Mouse (Mus musculus): ENCODE results near the gene Lamp5.

The Lamp5 gene

DNA sequence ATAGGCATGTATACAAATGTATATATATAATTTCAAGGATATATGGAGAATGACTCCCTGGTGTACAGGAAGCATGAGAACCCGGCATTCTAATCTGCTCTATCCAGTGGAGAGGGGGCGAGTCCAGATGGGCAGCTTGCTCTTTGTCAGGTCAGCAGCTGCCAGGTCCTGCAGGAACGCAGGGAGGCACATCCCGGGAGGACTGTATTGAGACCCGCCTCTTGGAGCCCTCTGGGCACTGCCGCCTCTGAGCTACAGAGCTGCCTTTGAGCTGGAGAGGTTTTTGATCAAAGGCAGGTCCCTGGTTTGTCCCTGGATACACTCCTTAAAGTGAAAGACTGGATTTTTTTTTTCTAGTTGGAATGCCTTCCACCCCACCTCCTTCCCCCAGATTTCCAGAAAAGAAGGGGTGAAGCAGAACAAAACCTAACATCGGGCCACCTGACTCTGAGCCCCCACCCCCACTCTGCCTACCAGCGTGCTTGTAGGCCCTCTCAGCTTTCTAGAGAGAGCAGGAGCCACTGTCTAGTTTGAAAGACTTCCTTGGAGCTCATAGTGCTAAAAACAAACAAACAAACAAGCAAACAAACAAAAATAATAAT is at the start of gene Lamp5:
TSS of gene Lamp5 (plus strand) at position 552 of the 602 bp plus-strand sequence.
- DNase-seq: no peak

DNA sequence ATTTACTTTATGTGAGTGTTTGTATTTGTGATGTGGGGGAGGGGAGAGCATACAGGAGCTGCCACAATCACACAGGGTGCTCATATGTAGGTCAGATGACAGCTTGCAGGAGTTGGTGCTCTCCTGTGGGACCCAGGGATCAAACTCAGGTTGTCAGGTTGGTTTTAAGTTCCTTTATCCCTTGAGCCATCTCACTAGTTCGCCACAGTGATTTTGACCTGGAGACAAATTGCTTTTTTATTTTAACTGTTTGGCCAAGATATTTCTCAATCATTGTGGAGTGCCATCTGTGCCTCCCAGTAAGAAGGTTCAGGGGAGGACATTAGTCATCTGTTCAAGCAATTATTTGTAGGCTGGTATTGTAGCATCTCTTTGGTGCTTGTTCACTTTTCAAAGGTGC is 48.2 kb upstream of the Lamp5 start:
- DNase-seq: no peak

- DNase-seq: peak; percentile 67
These were observed 45.8 kb upstream of the Lamp5 start for GRCm38 (mm10) chr2:136006280-136006679.

GRCm38 (mm10) chr2:136012759-136013158 is 39.3 kb upstream of the Lamp5 start:
- peak; percentile 67 for DNase-seq

GRCm38 (mm10) chr2:136048464-136048863 is 3.6 kb upstream of the Lamp5 start:
- no peak for DNase-seq

GRCm38 (mm10) chr2:136050793-136051615 is 1.0 kb upstream of the Lamp5 start:
- DNase-seq: no peak

DNA sequence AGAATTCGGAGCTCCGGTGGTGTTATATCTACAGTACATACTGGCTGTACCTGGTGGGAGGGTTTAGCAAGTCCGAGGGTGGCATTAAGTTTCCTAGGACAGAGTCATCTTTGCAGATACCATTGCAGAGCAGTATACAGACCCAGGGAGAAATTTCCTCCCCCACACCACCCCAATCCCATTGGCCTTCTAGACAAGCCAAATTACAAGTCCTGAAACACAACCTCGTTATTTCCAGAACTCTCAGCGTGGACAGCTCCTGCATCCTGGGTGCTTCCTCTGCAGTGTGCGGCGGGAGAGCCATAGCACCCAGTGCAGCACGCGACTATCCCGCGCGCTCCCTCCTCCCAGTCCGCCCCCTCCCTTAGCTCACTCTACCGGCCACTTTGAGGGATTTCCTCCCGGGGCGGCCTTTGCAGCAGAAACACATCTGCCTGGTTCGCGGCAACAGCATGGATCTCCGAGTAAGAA is 5.9 kb downstream of the Lamp5 start:
- peak; percentile 60 for DNase-seq

GRCm38 (mm10) chr2:136058398-136058797 is 6.4 kb downstream of the Lamp5 start:
- no peak for DNase-seq

DNA sequence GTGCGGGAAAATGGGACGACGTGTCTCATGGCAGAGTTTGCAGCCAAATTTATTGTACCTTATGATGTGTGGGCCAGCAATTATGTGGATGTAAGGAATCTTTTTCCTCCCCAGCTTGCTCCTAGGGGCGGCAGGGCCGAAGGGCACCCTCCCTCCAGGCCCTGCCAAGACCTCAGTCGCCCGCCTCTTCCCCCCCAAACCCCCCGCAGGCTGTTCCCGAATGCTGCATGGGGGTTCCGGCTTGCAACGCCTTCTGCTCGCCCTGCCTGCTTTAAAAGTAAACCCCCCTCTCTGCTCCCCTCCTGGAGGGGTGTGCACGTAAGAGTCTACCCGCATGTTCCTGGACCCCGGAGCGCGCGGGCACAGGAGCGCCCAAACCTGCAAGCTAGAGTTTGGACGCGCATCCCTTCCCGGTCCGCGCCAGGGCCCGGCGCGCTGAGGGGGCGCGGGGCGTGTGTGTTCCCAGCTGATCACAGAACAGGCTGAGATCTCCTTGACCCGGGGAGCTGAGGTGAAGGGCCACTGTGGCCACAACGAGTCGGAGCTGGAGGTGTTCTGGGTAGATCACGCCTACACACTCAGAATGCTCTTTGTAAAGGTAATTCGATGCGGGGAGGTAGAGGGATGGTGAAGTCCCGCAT is 7.1 kb downstream of the Lamp5 start:
- no peak for DNase-seq

- no peak for DNase-seq
These were observed 12.3 kb downstream of the Lamp5 start for GRCm38 (mm10) chr2:136064356-136064755.

DNA sequence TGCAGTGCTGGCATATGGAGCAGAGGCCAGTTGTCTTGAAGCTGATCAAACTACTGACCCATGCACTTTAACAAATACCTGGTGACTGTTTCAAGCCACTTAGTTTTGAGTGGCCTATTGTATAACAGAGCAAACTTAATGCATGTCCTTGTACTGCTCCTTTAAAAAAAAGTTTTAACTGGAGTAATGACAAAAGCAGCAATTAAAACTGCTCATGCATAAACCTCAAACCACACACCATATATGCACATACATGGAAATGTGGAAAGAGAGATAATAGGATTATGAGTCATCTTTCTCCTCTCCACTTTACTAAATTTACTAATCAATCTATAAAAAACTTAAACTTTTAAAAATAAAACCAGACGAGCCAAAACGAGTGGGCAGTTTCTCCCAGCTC is 43.9 kb downstream of the Lamp5 start:
- DNase-seq: no peak

GRCm38 (mm10) chr2:136097143-136097542 is 45.1 kb downstream of the Lamp5 start:
- DNase-seq: no peak

GRCm38 (mm10) chr2:136107597-136107996 is 55.6 kb downstream of the Lamp5 start:
- DNase-seq: no peak

DNA sequence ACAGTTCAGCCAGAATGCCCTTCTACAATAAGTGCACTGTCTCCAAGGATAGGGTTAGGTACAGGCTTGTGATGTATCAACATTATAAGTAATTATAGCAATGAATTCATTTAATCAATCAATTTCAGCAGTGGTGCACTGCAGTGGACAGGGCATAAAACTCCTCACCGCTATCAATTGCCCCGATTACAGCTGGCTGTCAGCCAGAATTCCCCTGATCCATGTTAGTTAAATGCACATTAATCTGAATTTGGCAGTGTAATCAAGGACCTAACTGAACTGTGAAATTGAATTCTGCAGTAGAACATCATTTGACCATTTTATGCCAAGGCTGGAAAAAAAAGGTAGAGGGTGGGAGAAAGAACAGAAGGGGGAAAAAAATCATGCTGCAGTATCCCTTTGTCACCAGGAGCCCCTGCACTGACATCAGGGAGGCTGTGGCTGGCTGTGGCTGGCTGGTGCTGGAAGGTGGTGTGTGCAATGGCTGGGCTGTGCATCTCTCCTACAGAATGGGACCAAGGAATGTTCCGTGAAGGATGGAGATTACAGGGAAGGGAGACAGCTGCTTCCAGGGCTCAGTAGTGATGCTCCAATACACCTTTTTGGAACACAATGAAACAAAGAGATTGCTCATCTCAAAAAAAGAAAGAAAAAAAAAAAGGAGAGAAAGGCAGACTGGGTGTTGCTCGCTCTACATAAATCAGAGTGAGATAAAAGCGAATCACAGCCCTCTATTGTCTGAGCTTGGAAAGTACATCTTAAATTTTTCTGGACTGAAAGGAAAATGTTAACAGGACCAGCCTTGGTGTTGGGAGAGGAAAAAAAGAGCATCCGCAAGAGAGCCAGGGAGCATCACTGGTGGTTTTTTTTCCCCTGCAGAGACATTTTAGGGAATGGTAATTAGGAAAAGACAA is 56.3 kb downstream of the Lamp5 start:
- peak; percentile 36 for DNase-seq

DNA sequence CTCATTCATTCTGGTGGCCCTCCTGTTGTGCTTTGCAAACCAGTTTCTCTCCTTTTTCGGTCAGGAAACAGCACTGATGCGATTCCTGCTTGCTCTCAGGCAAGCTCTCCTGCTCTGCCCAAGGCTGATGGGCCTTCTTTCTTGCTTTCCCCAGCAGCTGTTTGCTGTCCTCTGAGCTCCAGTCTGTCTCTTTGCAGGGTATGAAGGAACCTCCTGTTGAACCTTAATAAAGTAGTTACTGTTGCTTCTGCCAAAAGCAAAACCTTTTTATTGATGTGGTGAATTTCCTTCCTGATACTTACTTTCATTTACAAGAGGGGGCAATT is 57.0 kb downstream of the Lamp5 start:
- no peak for DNase-seq

GRCm38 (mm10) chr2:136113374-136113773 is 61.3 kb downstream of the Lamp5 start:
- peak; percentile 30 for DNase-seq

DNA sequence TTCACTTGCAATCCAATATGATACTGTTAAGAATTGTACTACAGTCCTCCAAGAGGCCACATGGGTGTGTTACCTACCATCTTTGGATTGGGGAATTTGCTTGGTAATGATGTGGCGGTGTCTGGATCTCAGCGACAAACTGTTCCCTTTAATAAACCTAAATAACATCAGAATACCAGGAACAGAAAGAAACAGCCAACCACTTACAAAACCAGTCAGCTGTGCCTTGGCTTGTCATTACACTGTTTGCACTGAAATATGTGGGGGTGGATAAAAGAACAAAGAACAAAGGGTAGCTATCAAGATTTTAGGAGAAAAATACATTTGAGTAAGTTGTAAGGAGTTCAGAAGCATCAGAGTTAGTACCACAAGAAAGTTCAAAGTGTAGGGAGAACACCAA is 66.0 kb downstream of the Lamp5 start:
- DNase-seq: no peak

Measured in right cerebral cortex, adult 18-20 months (tissue).